Mouse (Mus musculus) lung, adult 2 months (tissue): ENCODE results near the gene Mfsd12.

ENCODE experiments used
- CTCF ChIP-seq: fragments of 200-500 bp; IDR thresholded peaks from 2 replicates; pipeline ENCODE4 v1.5.1; 2011; ENCODE audit warnings: mild to moderate bottlenecking, low read length, control low read depth; ENCODE audit not compliant: insufficient read depth
- POLR2A ChIP-seq: fragments of 200-500 bp; IDR thresholded peaks from 2 replicates; pipeline ENCODE4 v1.6.1; 2011; ENCODE audit warnings: low read depth, mild to moderate bottlenecking, control low read depth, low read length, borderline replicate concordance; ENCODE audit errors: extremely low read depth

DNA sequence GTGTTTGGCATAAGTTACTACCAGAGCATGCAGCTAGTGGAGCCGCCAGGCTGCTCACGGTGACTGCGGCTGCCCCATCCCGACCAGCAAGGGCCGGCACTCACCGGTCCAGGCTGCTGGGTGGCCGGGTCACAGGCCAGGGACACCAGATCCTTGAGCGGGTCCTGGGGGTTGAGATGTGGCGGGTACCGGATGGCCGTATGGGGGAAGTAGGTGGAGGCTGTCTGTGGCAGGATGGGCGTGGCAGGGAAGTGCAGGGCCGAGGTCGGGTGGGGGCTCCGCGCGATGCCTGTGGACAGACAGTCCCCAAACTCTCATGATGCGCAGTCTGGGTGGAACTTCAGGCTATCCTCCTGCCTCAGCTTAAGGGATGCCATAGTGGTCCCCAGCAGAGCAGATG lies 47.4 kb downstream of the Mfsd12 start:
- no peak for TF ChIP-seq POLR2A
- no peak for TF ChIP-seq CTCF
